Mouse (Mus musculus) ES-E14 (cell line): ENCODE measurements around the gene Rab10. TPM values are rescaled to one million over a fixed set of nuclear protein-coding genes. Genes with fewer than 3 reads are reported as not detected.

Source experiments
- DNase-seq: peaks from one replicate; pipeline ENCODE4 v3.0.0-alpha.2; 2013; ENCODE audit warnings: low read depth, low spot score
- H3K27ac ChIP-seq: 2 replicates; pipeline ENCODE4 v1.5.1; 2012; ENCODE audit warnings: low read depth, mild to moderate bottlenecking, low read length, moderate library complexity, mixed read lengths; ENCODE audit not compliant: poor library complexity, insufficient read depth, severe bottlenecking
- H3K36me3 ChIP-seq: 2 replicates; pipeline ENCODE4 v1.6.1; 2012; ENCODE audit warnings: mild to moderate bottlenecking, low read length, moderate library complexity, mixed read lengths; ENCODE audit not compliant: control insufficient read depth, poor library complexity, insufficient read depth, severe bottlenecking
- H3K4me1 ChIP-seq, 2 experiments: fragments of 150-350 bp in 1 of 2; sonication (generic) in 1 of 2; 2 replicates each; pipeline ENCODE4 v1.6.1; 2012; ENCODE audit warnings: low read length in 2 of 2, mild to moderate bottlenecking in 1 of 2, mixed read lengths in 1 of 2; ENCODE audit not compliant: control insufficient read depth in 2 of 2, insufficient read depth in 2 of 2, poor library complexity in 1 of 2
- H3K4me3 ChIP-seq, 2 experiments: fragments of 150-350 bp in 1 of 2; sonication (generic) in 1 of 2; 2 replicates each; pipeline ENCODE4 v1.5.1; 2012; ENCODE audit warnings: low read length in 2 of 2, low read depth in 1 of 2, mild to moderate bottlenecking in 1 of 2, mixed read lengths in 1 of 2; ENCODE audit not compliant: insufficient read depth in 1 of 2, poor library complexity in 1 of 2, severe bottlenecking in 1 of 2
- H3K9ac ChIP-seq: 2 replicates; pipeline ENCODE4 v1.6.1; 2012; ENCODE audit warnings: low read depth, mild to moderate bottlenecking, low read length, mixed read lengths; ENCODE audit not compliant: poor library complexity, insufficient read depth, severe bottlenecking
- H3K9me3 ChIP-seq: fragments of 150-350 bp; sonication (generic); 2 replicates; pipeline ENCODE4 v1.6.1; 2012; ENCODE audit warnings: low read depth, mild to moderate bottlenecking, low read length; ENCODE audit not compliant: control insufficient read depth, insufficient read depth
- CHD2 ChIP-seq: IDR thresholded peaks from 2 replicates; pipeline ENCODE4 v1.6.1; 2014; ENCODE audit warnings: mild to moderate bottlenecking, low read depth, low read length, inconsistent platforms
- HCFC1 ChIP-seq: IDR thresholded peaks from 2 replicates; pipeline ENCODE4 v1.6.1; 2012; ENCODE audit warnings: low read length, inconsistent platforms, borderline replicate concordance; ENCODE audit not compliant: insufficient read depth
- MAFK ChIP-seq: IDR thresholded peaks from 2 replicates; pipeline ENCODE4 v1.6.1; 2014; ENCODE audit warnings: mild to moderate bottlenecking, low read depth, low read length, inconsistent platforms; ENCODE audit not compliant: insufficient read depth
- ZC3H11A ChIP-seq: IDR thresholded peaks from 2 replicates; pipeline ENCODE4 v1.6.1; 2012; ENCODE audit warnings: low read depth, mild to moderate bottlenecking, inconsistent platforms, low read length, borderline replicate concordance
- ZNF384 ChIP-seq: IDR thresholded peaks from 2 replicates; pipeline ENCODE4 v1.6.1; 2012; ENCODE audit warnings: low read depth, low read length, inconsistent platforms
- in situ Hi-C, 2 experiments: fragments of 600-800 bp; cut with MboI; formaldehyde crosslinking; loops; one replicate each; pipeline ENCODE4 v1.15.1; 2025; ENCODE audit warnings: low sequenced_read_pairs in 2 of 2, inconsistent platforms in 1 of 2; ENCODE audit not compliant: unreplicated experiment in 2 of 2
- total RNA-seq: library from RNA; depleted of rRNA; stranded (reverse); fragments of 300-350 nt; gene quantifications from 2 replicates; pipeline ENCODE4 v1.2.3, GENCODE M21; 2012; rRNA removed

Gene Rab10
- 65.4 and 73.5 TPM in 2 replicates for total RNA-seq

GRCm38 (mm10) chr12:3309391-3310320, at the start of gene Rab10:
TSS of gene Rab10 (minus strand) at chr12:3309969.
- in situ Hi-C loops: no loop called here
- peak within 1 kb of the TSS; percentile 91 for H3K27ac ChIP-seq
- peak within 1 kb of the TSS; percentile 94 for H3K9ac ChIP-seq
- H3K36me3 ChIP-seq: no peaks in the 10 kb centered on the region
- no peaks in the 10 kb centered on the region for H3K9me3 ChIP-seq
- peaks cover 4 to 7% of the 10 kb centered on the region in 2 experiments; a peak in 3 of 4 replicates for H3K4me1 ChIP-seq
- TF ChIP-seq ZC3H11A: no peak
- peak; percentile 3; the same call in 1 of the 2 replicates for TF ChIP-seq HCFC1
- peak; percentile 91 for DNase-seq
- H3K4me3 ChIP-seq: peak within 1 kb of the TSS; percentile 87 to 99

DNA sequence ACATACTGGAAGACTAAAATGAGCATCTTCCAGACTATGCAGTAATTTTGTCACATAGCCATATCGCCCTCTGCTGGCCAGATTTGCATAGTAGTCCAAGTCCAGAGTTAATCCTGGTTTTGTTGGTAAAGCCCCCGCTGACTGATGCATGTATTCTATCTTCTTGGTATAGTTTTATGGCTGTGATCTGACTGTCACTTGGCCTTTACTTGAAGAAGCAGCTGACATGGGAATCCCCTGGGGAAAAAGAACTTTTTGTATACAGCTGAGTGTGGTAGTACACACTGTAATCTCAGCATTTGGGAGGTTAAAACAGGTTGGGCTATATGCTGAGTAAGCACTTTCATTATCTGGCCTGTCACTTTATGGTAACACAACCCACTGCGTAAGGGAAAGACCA, 49.5 kb upstream of the Rab10 start:
- Histone ChIP-seq H3K4me3 (no peak overlapping the region), H3K27ac (no peak overlapping the region), H3K9ac (no peak overlapping the region), H3K4me1 (no peaks in the 10 kb centered on the region; a peak in 1 of 4 replicates), H3K36me3 (no peaks in the 10 kb centered on the region), H3K9me3 (no peaks in the 10 kb centered on the region)
- in situ Hi-C loops: loop anchor here in 1 of 2 experiments (10.0 kb wide), 1 partner anchor 65 kb away; no protein-coding TSS in a partner anchor
- peak; percentile 47 for DNase-seq
- TF ChIP-seq HCFC1 (no peak), MAFK (peak; percentile 99)

DNA sequence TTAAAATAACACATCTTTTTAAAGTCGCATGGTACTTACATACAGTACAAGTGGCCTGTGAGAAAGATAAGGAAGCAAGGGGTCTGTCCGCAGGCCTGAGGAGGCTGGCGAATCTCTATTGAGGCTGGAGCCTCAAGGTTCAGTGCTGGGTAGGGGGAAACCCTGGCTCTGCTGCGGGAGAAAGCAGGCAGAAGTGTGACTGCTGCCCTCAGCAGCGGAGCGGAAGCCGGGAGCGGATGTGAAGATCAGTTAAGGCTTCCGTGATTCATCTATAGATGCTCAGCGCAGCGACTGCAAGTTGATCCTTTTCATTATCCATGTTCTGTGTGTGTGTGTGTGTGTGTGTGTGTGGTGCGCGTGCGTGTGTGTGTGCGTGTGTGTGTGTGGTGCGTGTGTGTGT, 47.1 kb upstream of the Rab10 start:
- no peaks in the 10 kb centered on the region for H3K36me3 ChIP-seq
- TF ChIP-seq MAFK (no peak), HCFC1 (no peak), ZC3H11A (no peak), ZNF384 (no peak), CHD2 (no peak)
- peak overlapping the region; percentile 56 to 61 for H3K4me3 ChIP-seq
- no peak overlapping the region; the same call in 1 of the 2 replicates for H3K27ac ChIP-seq
- H3K9me3 ChIP-seq: no peaks in the 10 kb centered on the region
- H3K4me1 ChIP-seq: no peaks in the 10 kb centered on the region; a peak in 1 of 4 replicates
- in situ Hi-C loops: loop anchor here in 1 of 2 experiments (10.0 kb wide), 1 partner anchor 62 kb away; no protein-coding TSS in a partner anchor
- H3K9ac ChIP-seq: 0 out of 2 replicates have a peak overlapping the region, but pooled peaks have one; percentile 25
- no peak for DNase-seq

- H3K4me1 ChIP-seq: no peaks in the 10 kb centered on the region; a peak in 1 of 4 replicates
- H3K9ac ChIP-seq: no peak overlapping the region
- in situ Hi-C loops: loop anchor here in 1 of 2 experiments (10.0 kb wide), 1 partner anchor 60 kb away; no protein-coding TSS in a partner anchor
- no peak overlapping the region for H3K27ac ChIP-seq
- no peak overlapping the region for H3K4me3 ChIP-seq
- H3K9me3 ChIP-seq: no peaks in the 10 kb centered on the region
- DNase-seq: no peak
- no peaks in the 10 kb centered on the region for H3K36me3 ChIP-seq
- TF ChIP-seq HCFC1: no peak
- no peak for TF ChIP-seq ZNF384
- TF ChIP-seq MAFK: no peak
- no peak for TF ChIP-seq ZC3H11A
- TF ChIP-seq CHD2: no peak
These were observed 45.3 kb upstream of the Rab10 start for GRCm38 (mm10) chr12:3355068-3355467.
